Mouse (Mus musculus): Measurements from ENCODE around the gene Clcn2. TPM values are rescaled to one million over a fixed set of nuclear protein-coding genes. Genes with fewer than 3 reads are reported as not detected.

Gene Clcn2
- polyA plus RNA-seq, 1 experiment from 2014 or later: 32.1 TPM

DNA sequence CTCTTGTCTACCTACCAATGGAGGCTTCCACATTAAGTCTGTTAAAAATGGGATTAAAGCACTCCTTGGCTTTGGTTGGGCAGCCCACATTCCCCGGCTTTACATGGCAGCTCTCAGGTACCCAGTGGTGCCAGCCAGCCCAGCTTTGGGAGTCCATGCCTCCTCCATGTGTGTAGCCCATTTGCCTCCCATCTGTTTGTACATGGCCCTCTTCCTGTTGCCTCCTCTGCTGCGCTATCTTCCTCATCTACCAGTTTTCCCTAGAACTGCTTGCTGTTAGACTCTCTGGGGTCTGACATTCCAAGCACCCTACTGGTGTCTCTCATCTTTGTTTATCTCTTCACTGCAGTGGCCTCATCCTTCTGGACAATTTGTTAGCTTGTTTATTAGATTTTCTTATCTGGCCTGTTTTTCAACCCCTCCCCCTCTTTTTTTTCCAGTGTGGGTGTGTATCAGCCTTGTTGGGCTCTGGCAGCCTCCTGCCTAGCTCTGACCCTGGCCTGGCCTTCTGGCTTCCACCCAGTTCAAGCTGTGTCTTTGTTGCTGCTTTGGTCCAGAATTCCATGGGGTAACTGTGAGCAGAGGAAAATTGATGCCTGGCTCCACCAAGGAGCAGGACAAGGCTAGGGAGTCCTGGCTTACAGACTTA is 11.0 kb downstream of the Clcn2 start:
- H3K36me3 ChIP-seq (replicated peaks; ENCODE audit: control insufficient read depth, insufficient read depth): peaks cover 76% of the 10 kb centered on the region
- WGBS: 89% methylated on average over 2 of the region's 2 CpGs
- no peak overlapping the region for H3K4me2 ChIP-seq (replicated peaks)

DNA sequence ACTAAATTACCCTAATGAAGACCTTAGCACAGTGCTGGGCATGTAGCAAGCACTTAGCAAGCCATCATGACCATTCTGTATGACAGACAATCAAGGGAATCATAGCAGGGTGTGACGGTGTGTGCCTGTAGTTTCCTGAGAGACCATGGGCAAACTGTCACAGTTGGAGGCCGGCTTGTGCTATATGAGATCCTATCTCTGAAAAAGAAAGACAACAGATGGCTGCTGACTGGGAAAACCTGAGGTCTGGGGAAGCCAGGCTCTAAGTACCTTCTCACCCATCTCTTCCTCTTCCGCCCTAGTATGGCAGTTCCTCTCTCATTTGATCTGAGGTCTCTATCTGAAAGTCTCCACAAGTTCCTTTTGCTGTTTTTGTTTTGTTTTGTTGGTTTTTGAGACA is 11.8 kb downstream of the Clcn2 start:
- Histone ChIP-seq H3K4me3 (replicated peaks; ENCODE audit: low read length) (no peak overlapping the region), H3K27me3 (ENCODE audit: control insufficient read depth, insufficient read depth, low read length) (no peaks in the 10 kb centered on the region), H3K9ac (no peak overlapping the region), H3K36me3 (replicated peaks; ENCODE audit: control insufficient read depth, insufficient read depth) (peaks cover 70% of the 10 kb centered on the region), H3K4me2 (replicated peaks) (no peak overlapping the region), H3K9me3 (ENCODE audit: control insufficient read depth, low read length) (no peaks in the 10 kb centered on the region), H3K4me1 (replicated peaks; ENCODE audit: control insufficient read depth, insufficient read depth, low read length) (peaks cover 14% of the 10 kb centered on the region), H3K27ac (no peak overlapping the region)
- ATAC-seq (ENCODE audit: low FRiP score) (no peak), DNase-seq (ENCODE audit: low spot score) (no peak)
- WGBS: 63% methylated on average over 3 of the region's 3 CpGs

More for the DNA sequence above, 11.0 kb downstream of the Clcn2 start:
- ATAC-seq (ENCODE audit: low FRiP score) (no peak), DNase-seq (ENCODE audit: low spot score) (no peak)
- H3K27me3 ChIP-seq (ENCODE audit: control insufficient read depth, insufficient read depth, low read length): no peaks in the 10 kb centered on the region
- H3K4me3 ChIP-seq (replicated peaks; ENCODE audit: low read length): no peak overlapping the region
- no peaks in the 10 kb centered on the region for H3K9me3 ChIP-seq (ENCODE audit: control insufficient read depth, low read length)
- no peak overlapping the region for H3K27ac ChIP-seq
- H3K9ac ChIP-seq: no peak overlapping the region
- H3K4me1 ChIP-seq (replicated peaks; ENCODE audit: control insufficient read depth, insufficient read depth, low read length): peaks cover 11% of the 10 kb centered on the region

DNA sequence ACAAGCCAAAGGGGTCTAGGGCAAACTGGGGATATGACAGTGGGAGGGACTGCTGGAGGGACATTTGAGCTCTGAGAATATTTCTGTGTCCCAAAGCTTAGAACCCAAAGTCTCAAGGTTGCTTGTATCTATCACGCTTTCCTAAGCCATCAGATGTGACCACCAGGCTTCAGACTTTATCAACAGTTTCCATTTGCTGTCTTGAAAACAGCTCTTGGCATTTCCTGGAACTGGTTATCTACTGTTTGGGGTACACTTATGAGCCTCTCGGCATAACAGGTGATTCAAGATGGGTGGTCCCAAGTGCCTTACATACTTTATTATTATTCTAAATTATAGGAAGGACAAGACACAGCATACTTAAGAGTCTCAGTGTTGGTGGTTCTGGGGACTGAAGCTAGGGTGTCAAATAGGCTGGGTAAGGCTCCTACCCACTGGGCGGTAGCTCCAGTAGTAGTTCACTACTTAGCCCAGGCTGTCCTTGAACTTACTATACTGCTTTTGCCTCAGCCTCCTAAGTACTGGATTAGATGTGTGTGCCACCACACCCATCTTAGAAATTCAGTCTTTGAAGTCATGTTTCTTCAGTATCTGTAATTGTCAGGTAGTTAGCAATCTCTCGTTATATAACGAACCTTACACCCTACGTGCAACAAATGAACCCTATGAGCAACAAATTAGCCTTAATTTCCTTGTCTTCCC is 13.7 kb downstream of the Clcn2 start:
- Histone ChIP-seq H3K9ac (no peak overlapping the region), H3K4me1 (replicated peaks; ENCODE audit: control insufficient read depth, insufficient read depth, low read length) (peaks cover 14% of the 10 kb centered on the region), H3K27me3 (ENCODE audit: control insufficient read depth, insufficient read depth, low read length) (no peaks in the 10 kb centered on the region), H3K9me3 (ENCODE audit: control insufficient read depth, low read length) (no peaks in the 10 kb centered on the region), H3K4me2 (replicated peaks) (no peak overlapping the region), H3K27ac (no peak overlapping the region), H3K4me3 (replicated peaks; ENCODE audit: low read length) (no peak overlapping the region), H3K36me3 (replicated peaks; ENCODE audit: control insufficient read depth, insufficient read depth) (peaks cover 73% of the 10 kb centered on the region)
- ATAC-seq (ENCODE audit: low FRiP score) (no peak), DNase-seq (ENCODE audit: low spot score) (no peak)
- WGBS: 96% methylated on average over 6 of the region's 6 CpGs

DNA sequence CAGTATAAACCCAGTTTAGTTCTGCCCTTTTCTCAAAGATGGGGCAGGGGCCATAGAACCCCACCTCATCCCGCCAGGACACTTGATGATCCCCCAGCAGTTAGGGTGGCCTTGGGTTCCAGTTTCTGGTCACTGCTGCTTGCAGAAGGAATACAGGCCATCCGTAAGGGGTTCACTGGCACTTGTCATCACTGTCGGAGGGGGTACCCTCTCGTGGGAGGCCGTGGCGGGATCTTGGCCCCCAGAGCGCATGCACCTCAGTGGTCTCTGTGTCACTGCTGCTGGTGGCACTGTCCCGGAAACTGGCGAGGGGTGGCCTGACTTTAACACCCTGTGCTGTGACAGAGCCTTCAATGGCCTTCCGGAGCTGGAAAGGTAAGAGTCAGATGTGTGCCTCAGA is 14.5 kb downstream of the Clcn2 start:
- Histone ChIP-seq H3K9me3 (ENCODE audit: control insufficient read depth, low read length) (no peaks in the 10 kb centered on the region), H3K4me2 (replicated peaks) (no peak overlapping the region), H3K36me3 (replicated peaks; ENCODE audit: control insufficient read depth, insufficient read depth) (peaks cover 67% of the 10 kb centered on the region), H3K4me1 (replicated peaks; ENCODE audit: control insufficient read depth, insufficient read depth, low read length) (peaks cover 14% of the 10 kb centered on the region), H3K27ac (no peak overlapping the region), H3K9ac (no peak overlapping the region), H3K27me3 (ENCODE audit: control insufficient read depth, insufficient read depth, low read length) (no peaks in the 10 kb centered on the region), H3K4me3 (replicated peaks; ENCODE audit: low read length) (no peak overlapping the region)
- DNase-seq (ENCODE audit: low spot score) (no peak), ATAC-seq (ENCODE audit: low FRiP score) (no peak)
- WGBS: 94% methylated on average over 10 of the region's 10 CpGs

DNA sequence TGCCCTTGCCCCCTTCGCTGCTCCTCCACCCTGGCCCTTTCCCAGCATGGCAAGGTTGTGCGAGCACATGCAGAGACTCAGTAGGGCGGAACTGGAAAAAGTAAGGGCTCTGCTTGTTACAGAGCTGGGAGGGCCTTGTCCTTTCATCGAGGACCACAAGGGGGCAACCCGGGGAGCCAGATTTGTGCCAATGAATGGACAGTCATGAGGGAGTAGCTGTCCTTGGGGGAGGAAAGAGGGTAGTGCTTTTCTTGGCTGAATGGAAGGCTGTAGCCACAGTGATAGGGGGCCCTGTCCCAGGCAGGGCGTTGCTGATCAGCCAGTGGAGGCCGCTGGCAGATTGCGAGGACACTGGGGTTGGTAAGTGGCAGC is 15.0 kb downstream of the Clcn2 start:
- H3K27ac ChIP-seq: peak overlapping the region; percentile 34; the same call in 1 of the 2 replicates
- no peaks in the 10 kb centered on the region for H3K27me3 ChIP-seq (ENCODE audit: control insufficient read depth, insufficient read depth, low read length)
- DNase-seq (ENCODE audit: low spot score) (peak; percentile 63), ATAC-seq (ENCODE audit: low FRiP score) (peak; percentile 53; the same call in 1 of the 2 replicates)
- no peaks in the 10 kb centered on the region for H3K9me3 ChIP-seq (ENCODE audit: control insufficient read depth, low read length)
- H3K36me3 ChIP-seq (replicated peaks; ENCODE audit: control insufficient read depth, insufficient read depth): peaks cover 61% of the 10 kb centered on the region
- peaks cover 15% of the 10 kb centered on the region for H3K4me1 ChIP-seq (replicated peaks; ENCODE audit: control insufficient read depth, insufficient read depth, low read length)
- 0 out of 2 replicates have a peak overlapping the region, but pooled peaks have one; percentile 25 for H3K9ac ChIP-seq
- H3K4me2 ChIP-seq (replicated peaks): no peak overlapping the region
- no peak overlapping the region for H3K4me3 ChIP-seq (replicated peaks; ENCODE audit: low read length)
- 5% methylated on average over 8 of the region's 8 CpGs for WGBS

DNA sequence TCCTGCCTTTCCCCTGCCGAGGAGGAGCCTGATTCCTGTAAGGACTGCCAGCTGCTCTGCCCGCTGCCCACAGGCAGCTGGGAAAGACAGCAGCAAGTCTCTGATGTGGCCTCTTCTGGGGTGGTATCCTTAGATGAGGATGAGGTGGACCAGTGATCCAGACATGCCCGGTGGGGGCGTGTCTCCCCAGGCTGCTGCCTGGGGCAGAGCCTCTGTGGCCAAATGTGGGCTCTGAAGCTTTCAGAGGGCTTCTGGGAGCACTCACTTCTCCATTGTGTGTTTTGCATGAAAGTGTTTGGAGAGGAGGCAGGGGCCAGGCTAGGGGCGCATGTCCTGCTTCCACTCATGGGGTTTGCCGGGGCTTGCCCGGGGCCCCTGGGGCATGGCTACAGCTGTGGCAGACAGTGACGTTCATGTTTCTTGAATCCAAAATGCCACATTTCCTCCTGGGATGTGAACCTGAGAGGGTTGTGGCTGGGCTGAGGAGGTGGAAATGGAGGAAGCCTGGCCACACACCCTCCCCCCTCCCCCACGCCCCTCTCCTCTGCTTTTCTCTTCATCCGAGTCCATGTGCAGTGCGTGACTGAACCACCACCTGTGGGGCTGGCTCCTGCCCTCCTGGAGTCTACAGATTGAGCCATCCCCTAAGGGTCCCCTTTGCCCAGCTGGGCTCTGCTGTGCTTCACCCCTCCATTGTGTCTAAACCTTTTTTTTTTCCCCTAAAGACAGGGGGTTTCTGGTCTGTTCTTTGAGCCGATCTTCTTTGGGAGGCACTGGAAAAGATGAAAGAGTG is 15.6 kb downstream of the Clcn2 start:
- 16% methylated on average over 12 of the region's 12 CpGs for WGBS
- Histone ChIP-seq H3K4me3 (replicated peaks; ENCODE audit: low read length) (no peak overlapping the region), H3K9ac (no peak overlapping the region), H3K36me3 (replicated peaks; ENCODE audit: control insufficient read depth, insufficient read depth) (peaks cover 56% of the 10 kb centered on the region), H3K9me3 (ENCODE audit: control insufficient read depth, low read length) (no peaks in the 10 kb centered on the region), H3K27ac (peak overlapping the region; percentile 34; the same call in 1 of the 2 replicates), H3K27me3 (ENCODE audit: control insufficient read depth, insufficient read depth, low read length) (no peaks in the 10 kb centered on the region), H3K4me2 (replicated peaks) (no peak overlapping the region), H3K4me1 (replicated peaks; ENCODE audit: control insufficient read depth, insufficient read depth, low read length) (peaks cover 19% of the 10 kb centered on the region)
- ATAC-seq (ENCODE audit: low FRiP score) (peak; percentile 24; the same call in 1 of the 2 replicates), DNase-seq (ENCODE audit: low spot score) (no peak)

DNA sequence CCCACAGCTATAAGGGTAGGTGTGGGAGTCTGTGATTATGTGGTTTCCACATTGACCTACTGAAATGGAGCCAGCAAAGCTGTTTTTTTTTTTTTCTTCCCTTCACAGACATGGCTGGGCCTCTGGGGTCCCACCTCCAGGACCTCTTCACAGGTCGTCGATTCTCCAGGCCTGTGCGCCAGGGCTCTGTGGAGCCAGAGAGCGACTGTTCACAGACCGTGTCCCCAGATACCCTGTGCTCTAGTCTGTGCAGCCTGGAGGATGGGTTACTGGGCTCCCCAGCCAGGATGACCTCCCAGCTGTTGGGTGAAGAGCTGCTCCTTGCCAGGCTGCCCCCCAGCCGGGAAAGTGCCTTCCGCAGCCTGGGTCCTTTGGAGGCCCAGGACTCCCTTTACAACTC is 16.2 kb downstream of the Clcn2 start:
- no peak overlapping the region for H3K9ac ChIP-seq
- H3K4me1 ChIP-seq (replicated peaks; ENCODE audit: control insufficient read depth, insufficient read depth, low read length): peaks cover 24% of the 10 kb centered on the region
- no peak overlapping the region for H3K27ac ChIP-seq
- H3K9me3 ChIP-seq (ENCODE audit: control insufficient read depth, low read length): no peaks in the 10 kb centered on the region
- DNase-seq (ENCODE audit: low spot score) (no peak), ATAC-seq (ENCODE audit: low FRiP score) (no peak)
- H3K4me3 ChIP-seq (replicated peaks; ENCODE audit: low read length): no peak overlapping the region
- WGBS: 37% methylated on average over 7 of the region's 7 CpGs
- peaks cover 50% of the 10 kb centered on the region for H3K36me3 ChIP-seq (replicated peaks; ENCODE audit: control insufficient read depth, insufficient read depth)
- no peaks in the 10 kb centered on the region for H3K27me3 ChIP-seq (ENCODE audit: control insufficient read depth, insufficient read depth, low read length)
- no peak overlapping the region for H3K4me2 ChIP-seq (replicated peaks)

DNA sequence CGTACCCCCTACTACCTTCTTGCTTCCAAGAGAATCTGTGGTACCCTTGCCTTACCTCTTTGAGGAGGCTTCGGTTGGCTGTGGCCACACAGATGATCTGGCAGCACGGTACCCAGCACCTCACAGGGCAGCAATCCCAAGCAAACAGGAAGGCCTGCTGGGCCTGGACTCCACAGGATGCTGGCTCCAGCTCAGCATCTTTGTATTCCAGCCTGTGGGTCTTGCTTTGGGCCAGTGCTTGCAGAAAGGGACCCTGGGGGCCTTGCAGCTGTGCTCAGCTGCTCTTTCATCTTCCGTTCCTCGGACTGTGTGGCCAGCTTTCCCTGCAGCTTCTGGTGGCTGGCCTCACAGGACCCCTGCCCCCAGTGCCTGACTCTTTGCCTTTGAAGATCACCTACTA is 17.5 kb downstream of the Clcn2 start:
- DNase-seq (ENCODE audit: low spot score): no peak
- Histone ChIP-seq H3K4me3 (replicated peaks; ENCODE audit: low read length) (no peak overlapping the region), H3K9ac (0 out of 2 replicates have a peak overlapping the region, but pooled peaks have one; percentile 9), H3K9me3 (ENCODE audit: control insufficient read depth, low read length) (no peaks in the 10 kb centered on the region), H3K4me1 (replicated peaks; ENCODE audit: control insufficient read depth, insufficient read depth, low read length) (peaks cover 36% of the 10 kb centered on the region), H3K27ac (no peak overlapping the region), H3K27me3 (ENCODE audit: control insufficient read depth, insufficient read depth, low read length) (no peaks in the 10 kb centered on the region), H3K36me3 (replicated peaks; ENCODE audit: control insufficient read depth, insufficient read depth) (peaks cover 39% of the 10 kb centered on the region), H3K4me2 (replicated peaks) (no peak overlapping the region)
- WGBS: 36% methylated on average over 5 of the region's 5 CpGs
- ATAC-seq (ENCODE audit: low FRiP score): no peak

DNA sequence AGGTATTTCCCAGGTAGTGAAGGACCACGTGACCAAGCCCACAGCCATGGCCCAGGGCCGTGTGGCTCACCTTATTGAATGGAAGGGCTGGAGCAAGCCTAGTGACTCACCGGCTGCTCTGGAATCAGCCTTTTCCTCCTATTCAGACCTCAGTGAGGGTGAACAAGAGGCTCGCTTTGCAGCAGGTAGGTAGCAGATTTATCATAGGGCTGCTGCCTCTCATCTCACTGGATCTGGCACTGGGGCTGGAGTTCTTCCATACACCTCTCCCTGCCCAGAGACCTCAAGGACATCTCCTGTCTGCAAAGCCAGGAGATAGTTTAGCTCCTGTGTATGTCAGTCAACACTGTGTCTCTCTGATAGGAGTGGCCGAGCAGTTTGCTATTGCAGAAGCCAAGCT is 18.3 kb downstream of the Clcn2 start:
- DNase-seq (ENCODE audit: low spot score) (no peak), ATAC-seq (ENCODE audit: low FRiP score) (no peak)
- H3K27me3 ChIP-seq (ENCODE audit: control insufficient read depth, insufficient read depth, low read length): no peaks in the 10 kb centered on the region
- H3K4me1 ChIP-seq (replicated peaks; ENCODE audit: control insufficient read depth, insufficient read depth, low read length): peaks cover 41% of the 10 kb centered on the region
- H3K9ac ChIP-seq: no peak overlapping the region
- peaks cover 31% of the 10 kb centered on the region for H3K36me3 ChIP-seq (replicated peaks; ENCODE audit: control insufficient read depth, insufficient read depth)
- no peak overlapping the region for H3K4me3 ChIP-seq (replicated peaks; ENCODE audit: low read length)
- H3K4me2 ChIP-seq (replicated peaks): no peak overlapping the region
- H3K27ac ChIP-seq: no peak overlapping the region
- no peaks in the 10 kb centered on the region for H3K9me3 ChIP-seq (ENCODE audit: control insufficient read depth, low read length)
- 85% methylated on average over 5 of the region's 5 CpGs for WGBS

All from hindbrain, embryonic 14.5 days (tissue).